Mouse (Mus musculus): Measurements from ENCODE around the gene 1700017N19Rik. TPM values are rescaled to one million over a fixed set of nuclear protein-coding genes. Genes with fewer than 3 reads are reported as not detected.
"Not testable (repeated sequence)": the region's sequence is repeated elsewhere in the genome, so short reads cannot be mapped to it uniquely, and the experiment has no call there.

Gene 1700017N19Rik
- polyA plus RNA-seq (2016; fragmentation: Nextera tagmentation; extraction: Ambion mirVana), result not detected in 2 replicates

DNA sequence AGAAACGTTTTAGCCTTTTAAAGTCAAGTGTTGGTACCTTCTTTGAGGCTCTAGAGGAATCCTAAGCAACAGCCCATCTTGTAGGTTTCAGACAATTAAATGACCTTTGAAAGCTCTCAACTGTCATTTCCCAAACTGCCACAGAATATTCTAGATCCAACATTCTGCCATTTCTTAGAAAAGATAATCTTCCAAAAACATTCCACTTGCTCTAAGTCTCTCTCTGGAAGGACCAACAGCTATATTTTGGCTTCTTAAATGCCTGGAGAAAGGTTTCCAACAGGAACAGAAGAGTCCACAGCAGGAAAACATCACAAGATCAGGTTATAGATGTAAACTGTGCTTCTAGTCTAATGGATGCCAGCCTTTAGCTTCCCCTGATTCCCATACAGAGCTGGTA lies at the start of gene 1700017N19Rik, which contains the start of gene 4930430F08Rik:
Gene 1700017N19Rik (plus strand): TSS at position 162 of the 400 bp plus-strand sequence.
Gene 4930430F08Rik (minus strand): TSS at position 101 of the 400 bp plus-strand sequence.
- Histone ChIP-seq H3K9me3 (replicated peaks) (no peaks in the 10 kb centered on the region), H3K4me3 (peak within 1 kb of the TSS; percentile 75), H3K4me2 (replicated peaks) (peak within 1 kb of the TSS; percentile 70), H3K27ac (no peak within 1 kb of the TSS), H3K36me3 (no peaks in the 10 kb centered on the region), H3K9ac (no peak within 1 kb of the TSS), H3K27me3 (no peaks in the 10 kb centered on the region), H3K4me1 (peaks cover 3% of the 10 kb centered on the region; the same call in 1 of the 2 replicates)
- WGBS, result 77% methylated on average over 1 of the region's 1 CpGs
- ATAC-seq (ENCODE audit: low FRiP score), result no peak

DNA sequence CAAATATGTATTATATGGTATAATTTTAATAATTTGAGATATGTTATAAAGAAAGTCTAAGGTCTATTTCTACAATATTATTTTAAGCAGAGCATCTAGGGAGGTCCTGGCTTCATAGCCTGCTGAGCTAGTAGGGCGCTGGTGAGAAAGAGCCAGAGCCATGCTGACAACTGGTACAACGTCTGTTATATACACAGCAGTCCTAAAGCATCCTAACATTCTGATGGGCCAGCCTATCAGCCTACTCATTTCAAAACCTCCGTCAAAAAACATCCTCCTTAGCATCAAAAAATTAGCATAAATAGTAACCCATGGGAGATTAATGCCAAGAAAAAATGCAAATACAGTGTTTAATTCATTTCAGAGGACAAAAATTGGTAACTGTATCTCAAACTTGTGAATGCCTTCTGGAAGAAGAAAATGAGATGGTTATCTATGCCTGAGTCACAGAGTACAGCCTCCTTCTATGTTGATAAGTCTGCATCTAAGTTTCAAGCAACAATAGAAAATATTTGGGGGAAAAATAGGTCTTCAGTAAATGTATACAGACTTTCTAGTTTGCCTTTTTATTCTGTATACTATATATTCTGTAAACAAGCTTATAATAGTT lies 33.6 kb upstream of the 1700017N19Rik start:
- H3K4me1 ChIP-seq, result no peaks in the 10 kb centered on the region
- no peak for ATAC-seq (ENCODE audit: low FRiP score)
- H3K36me3 ChIP-seq, result peaks cover 4% of the 10 kb centered on the region; the same call in 1 of the 2 replicates
- H3K9ac ChIP-seq, result no peak overlapping the region
- H3K27me3 ChIP-seq, result no peaks in the 10 kb centered on the region
- WGBS, result 79% methylated on average over 3 of the region's 3 CpGs
- no peak overlapping the region for H3K4me3 ChIP-seq
- no peak overlapping the region for H3K27ac ChIP-seq
- no peaks in the 10 kb centered on the region for H3K9me3 ChIP-seq (replicated peaks)
- H3K4me2 ChIP-seq (replicated peaks), result no peak overlapping the region

DNA sequence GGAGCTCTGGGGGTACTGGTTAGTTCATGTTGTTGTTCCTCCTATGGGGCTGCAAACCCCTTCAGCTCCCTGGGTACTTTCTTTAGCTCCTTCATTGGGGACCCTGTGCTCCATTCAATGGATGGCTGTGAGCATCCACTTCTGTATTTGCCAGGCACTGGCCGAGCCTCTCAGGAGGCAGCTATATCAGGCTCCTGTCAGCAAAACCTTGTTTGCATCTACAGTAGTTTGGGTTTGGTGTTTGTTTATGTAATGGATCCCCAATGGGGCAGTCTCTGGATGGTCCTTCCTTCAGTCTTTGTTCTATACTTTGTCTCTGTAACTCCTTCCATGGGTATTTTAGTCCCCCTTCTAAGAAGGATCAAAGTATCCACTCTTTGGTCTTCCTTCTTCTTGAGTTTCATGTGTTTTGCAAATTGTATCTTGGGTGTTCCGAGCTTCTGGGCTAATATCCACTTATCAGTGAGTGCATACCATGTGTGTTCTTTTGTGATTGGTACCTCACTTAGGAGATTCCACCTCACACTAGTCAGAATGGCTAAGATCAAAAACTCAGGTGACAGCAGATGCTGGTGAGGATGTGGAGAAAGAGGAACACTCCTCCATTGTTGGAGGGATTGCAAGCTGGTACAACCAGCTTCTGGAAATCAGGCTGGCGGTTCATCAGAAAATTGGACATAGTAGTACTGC lies 29.9 kb upstream of the 1700017N19Rik start:
- not testable (repeated sequence) for H3K4me3 ChIP-seq; H3K27ac ChIP-seq; H3K9me3 ChIP-seq (replicated peaks); H3K9ac ChIP-seq; H3K4me2 ChIP-seq (replicated peaks); H3K4me1 ChIP-seq; H3K27me3 ChIP-seq; ATAC-seq (ENCODE audit: low FRiP score)
- H3K36me3 ChIP-seq, result peaks cover 18% of the 10 kb centered on the region
- WGBS, result 92% methylated on average over 3 of the region's 3 CpGs

GRCm38 (mm10) chr10:100564112-100564511 lies 26.2 kb upstream of the 1700017N19Rik start:
- no peak for ATAC-seq (ENCODE audit: low FRiP score)
- H3K27me3 ChIP-seq, result no peaks in the 10 kb centered on the region
- no peaks in the 10 kb centered on the region for H3K4me1 ChIP-seq
- 86% methylated on average over 3 of the region's 3 CpGs for WGBS
- H3K4me2 ChIP-seq (replicated peaks), result no peak overlapping the region
- H3K4me3 ChIP-seq, result no peak overlapping the region
- H3K36me3 ChIP-seq, result peaks cover 30% of the 10 kb centered on the region
- no peaks in the 10 kb centered on the region for H3K9me3 ChIP-seq (replicated peaks)
- no peak overlapping the region for H3K9ac ChIP-seq
- no peak overlapping the region for H3K27ac ChIP-seq

GRCm38 (mm10) chr10:100571707-100572106 lies 18.6 kb upstream of the 1700017N19Rik start:
- Histone ChIP-seq H3K27me3 (no peaks in the 10 kb centered on the region), H3K27ac (no peak overlapping the region), H3K9me3 (replicated peaks) (no peaks in the 10 kb centered on the region), H3K4me1 (no peaks in the 10 kb centered on the region), H3K36me3 (peaks cover 37% of the 10 kb centered on the region), H3K4me3 (no peak overlapping the region), H3K4me2 (replicated peaks) (no peak overlapping the region), H3K9ac (no peak overlapping the region)
- 97% methylated on average over 3 of the region's 3 CpGs for WGBS
- no peak for ATAC-seq (ENCODE audit: low FRiP score)

DNA sequence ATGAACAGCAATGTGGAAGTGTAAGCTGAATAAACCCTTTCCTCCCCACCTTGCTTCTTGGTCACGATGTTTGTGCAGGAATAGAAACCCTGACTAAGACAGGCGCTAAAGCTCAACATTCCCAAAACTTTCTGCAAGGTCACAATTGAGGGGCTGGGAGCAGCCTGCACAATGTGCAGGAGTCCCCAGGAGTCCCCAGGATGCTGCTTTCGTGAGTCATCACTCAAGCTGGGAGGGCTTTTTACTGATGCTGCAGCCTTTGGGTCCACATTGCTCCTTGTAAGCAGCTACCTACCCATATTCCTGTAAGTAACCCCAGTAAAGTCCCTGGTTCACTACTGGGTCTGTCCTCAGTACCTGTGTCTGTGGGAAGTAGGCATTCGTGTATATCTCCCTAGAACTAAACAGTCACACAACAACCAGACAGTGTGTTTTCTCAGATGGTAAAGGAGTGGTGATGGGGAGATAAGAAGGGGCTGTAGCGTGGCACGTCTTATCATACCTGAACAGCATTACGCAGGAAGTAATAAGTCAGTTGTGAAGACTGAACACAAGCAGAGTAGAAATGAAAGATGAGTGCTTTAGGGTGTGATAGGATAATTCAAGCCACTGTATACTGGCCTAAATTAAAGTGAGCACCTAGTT lies 15.7 kb upstream of the 1700017N19Rik start:
- WGBS, result 94% methylated on average over 7 of the region's 7 CpGs
- peaks cover 37% of the 10 kb centered on the region for H3K36me3 ChIP-seq

DNA sequence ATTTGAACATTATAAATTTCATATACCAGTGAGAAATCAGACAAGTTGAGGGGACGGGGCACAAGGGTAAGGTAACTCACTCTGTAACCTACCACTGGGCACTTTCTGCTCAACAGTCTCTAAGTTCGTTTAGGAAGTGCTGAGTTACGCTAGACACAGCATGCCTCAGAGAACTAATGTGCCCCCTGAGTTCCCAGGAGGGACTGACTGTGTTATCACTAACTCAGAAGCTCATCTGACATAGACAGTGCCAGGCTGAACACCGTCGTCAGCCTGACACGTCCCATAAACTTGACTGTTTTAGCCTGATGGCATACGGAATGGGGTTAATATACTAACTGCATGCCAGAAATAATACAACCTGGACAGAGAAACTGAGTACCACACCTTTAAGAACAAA lies 15.0 kb upstream of the 1700017N19Rik start:
- Histone ChIP-seq H3K9ac (no peak overlapping the region), H3K4me1 (no peaks in the 10 kb centered on the region), H3K9me3 (replicated peaks) (no peaks in the 10 kb centered on the region), H3K27ac (no peak overlapping the region), H3K4me2 (replicated peaks) (no peak overlapping the region), H3K27me3 (no peaks in the 10 kb centered on the region), H3K36me3 (peaks cover 37% of the 10 kb centered on the region), H3K4me3 (no peak overlapping the region)
- ATAC-seq (ENCODE audit: low FRiP score), result no peak
- WGBS, result 93% methylated on average over 7 of the region's 7 CpGs

More for the DNA sequence above, 15.7 kb upstream of the 1700017N19Rik start:
- no peak overlapping the region for H3K27ac ChIP-seq
- ATAC-seq (ENCODE audit: low FRiP score), result no peak
- H3K4me2 ChIP-seq (replicated peaks), result no peak overlapping the region
- no peaks in the 10 kb centered on the region for H3K9me3 ChIP-seq (replicated peaks)
- no peaks in the 10 kb centered on the region for H3K27me3 ChIP-seq
- no peak overlapping the region for H3K9ac ChIP-seq
- no peaks in the 10 kb centered on the region for H3K4me1 ChIP-seq
- no peak overlapping the region for H3K4me3 ChIP-seq

GRCm38 (mm10) chr10:100584178-100584577 lies 6.1 kb upstream of the 1700017N19Rik start:
- no peak for ATAC-seq (ENCODE audit: low FRiP score)
- Histone ChIP-seq H3K27me3 (no peaks in the 10 kb centered on the region), H3K27ac (no peak overlapping the region), H3K4me3 (no peak overlapping the region), H3K9me3 (replicated peaks) (no peaks in the 10 kb centered on the region), H3K4me1 (peaks cover 3% of the 10 kb centered on the region; the same call in 1 of the 2 replicates), H3K36me3 (peaks cover 6% of the 10 kb centered on the region; the same call in 1 of the 2 replicates), H3K9ac (no peak overlapping the region), H3K4me2 (replicated peaks) (no peak overlapping the region)
- 93% methylated on average over 3 of the region's 3 CpGs for WGBS

- H3K9ac ChIP-seq, result peak overlapping the region; percentile 71
- no peaks in the 10 kb centered on the region for H3K9me3 ChIP-seq (replicated peaks)
- H3K36me3 ChIP-seq, result peaks cover 6% of the 10 kb centered on the region; the same call in 1 of the 2 replicates
- H3K4me2 ChIP-seq (replicated peaks), result peak overlapping the region; percentile 70
- H3K4me3 ChIP-seq, result peak overlapping the region; percentile 75
- H3K4me1 ChIP-seq, result peaks cover 3% of the 10 kb centered on the region; the same call in 1 of the 2 replicates
- no peaks in the 10 kb centered on the region for H3K27me3 ChIP-seq
- ATAC-seq (ENCODE audit: low FRiP score), result no peak
- 52% methylated on average over 7 of the region's 7 CpGs for WGBS
- H3K27ac ChIP-seq, result no peak overlapping the region
Measured at GRCm38 (mm10) chr10:100588524-100588923, 1.8 kb upstream of the 1700017N19Rik start.

DNA sequence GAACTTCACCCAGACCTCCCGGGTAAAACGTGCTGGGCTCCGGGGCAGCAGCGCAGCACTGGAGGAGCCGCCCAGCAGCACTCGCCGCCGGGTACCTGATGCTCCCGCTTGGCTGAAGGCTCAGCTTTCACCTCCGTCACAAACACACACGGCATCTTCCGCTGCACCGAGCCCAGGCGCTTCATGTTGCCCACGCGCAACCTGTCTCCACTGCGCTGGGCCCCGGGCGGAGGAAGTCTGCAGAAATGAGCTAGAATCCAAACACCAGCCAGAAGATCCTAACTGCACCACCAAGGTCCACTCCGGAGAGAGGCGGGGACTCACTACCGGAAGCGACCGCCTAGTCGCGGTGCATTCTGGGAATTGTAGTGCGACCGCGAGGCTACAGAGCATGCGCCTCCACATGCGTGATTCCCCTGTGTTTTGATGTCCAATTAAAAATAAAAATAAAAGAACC lies 1.3 kb upstream of the 1700017N19Rik start:
- Histone ChIP-seq H3K4me1 (peaks cover 3% of the 10 kb centered on the region; the same call in 1 of the 2 replicates), H3K9me3 (replicated peaks) (no peaks in the 10 kb centered on the region), H3K4me2 (replicated peaks) (peak overlapping the region; percentile 70), H3K36me3 (peaks cover 5% of the 10 kb centered on the region; the same call in 1 of the 2 replicates), H3K4me3 (peak overlapping the region; percentile 75), H3K27me3 (no peaks in the 10 kb centered on the region), H3K27ac (peak overlapping the region; percentile 79), H3K9ac (peak overlapping the region; percentile 71)
- peak; percentile 99 for ATAC-seq (ENCODE audit: low FRiP score)
- under 1% methylated on average over 31 of the region's 31 CpGs for WGBS

DNA sequence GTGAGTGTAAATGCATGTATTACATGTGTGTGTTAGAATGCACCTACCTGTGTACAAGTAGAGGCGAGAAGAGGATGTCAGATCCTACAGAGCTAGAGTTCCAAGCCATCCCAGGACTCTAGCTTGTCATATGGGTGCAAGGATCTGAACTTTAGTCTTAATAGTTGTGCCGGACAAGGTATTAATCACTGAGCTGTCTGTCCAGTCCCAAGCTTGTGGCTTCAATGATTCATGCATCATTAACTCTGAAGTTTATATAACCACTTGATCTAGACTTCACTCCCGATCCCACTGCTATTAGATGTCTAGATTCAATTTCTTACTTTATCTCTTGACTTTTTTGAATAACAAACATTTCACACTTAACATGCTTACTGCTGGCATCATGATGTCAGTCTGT lies 8.1 kb downstream of the 1700017N19Rik start:
- 92% methylated on average over 3 of the region's 3 CpGs for WGBS
- H3K4me3 ChIP-seq, result no peak overlapping the region
- no peak for ATAC-seq (ENCODE audit: low FRiP score)
- no peaks in the 10 kb centered on the region for H3K27me3 ChIP-seq
- no peak overlapping the region for H3K4me2 ChIP-seq (replicated peaks)
- no peak overlapping the region for H3K27ac ChIP-seq
- no peaks in the 10 kb centered on the region for H3K9me3 ChIP-seq (replicated peaks)
- H3K36me3 ChIP-seq, result no peaks in the 10 kb centered on the region
- H3K9ac ChIP-seq, result no peak overlapping the region
- H3K4me1 ChIP-seq, result no peaks in the 10 kb centered on the region

DNA sequence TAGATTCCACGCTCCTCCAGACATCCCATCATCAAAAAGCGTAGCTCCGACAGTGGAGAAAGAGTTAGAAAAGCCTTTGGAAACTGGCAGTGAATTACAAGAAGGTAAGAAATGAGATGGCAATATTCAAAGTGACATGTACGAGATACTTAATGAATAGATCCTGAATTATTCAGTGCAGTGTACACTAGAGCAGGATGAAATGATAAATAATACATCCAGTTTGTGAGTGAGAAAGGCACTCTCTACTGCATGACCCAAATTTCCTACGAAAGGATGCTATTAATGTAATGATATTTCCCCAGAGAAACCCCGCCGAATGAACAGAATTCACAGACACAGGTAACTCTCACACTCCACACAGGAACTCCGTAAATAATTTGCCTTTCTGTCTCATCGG lies 13.2 kb downstream of the 1700017N19Rik start:
- no peak for ATAC-seq (ENCODE audit: low FRiP score)

More for the DNA sequence above, 13.2 kb downstream of the 1700017N19Rik start:
- H3K4me2 ChIP-seq (replicated peaks), result no peak overlapping the region
- no peaks in the 10 kb centered on the region for H3K4me1 ChIP-seq
- H3K27me3 ChIP-seq, result no peaks in the 10 kb centered on the region
- 81% methylated on average over 9 of the region's 9 CpGs for WGBS
- H3K27ac ChIP-seq, result no peak overlapping the region
- no peaks in the 10 kb centered on the region for H3K9me3 ChIP-seq (replicated peaks)
- H3K4me3 ChIP-seq, result no peak overlapping the region
- H3K9ac ChIP-seq, result no peak overlapping the region
- no peaks in the 10 kb centered on the region for H3K36me3 ChIP-seq

All from hindbrain, embryonic 12.5 days (tissue).